Mouse (Mus musculus) G1E (cell line): ENCODE data around the gene Rbm48.

Experiments
- CTCF ChIP-seq: IDR thresholded peaks from 2 replicates; pipeline ENCODE4 v1.5.1; 2012; ENCODE audit warnings: low read depth, low read length, inconsistent platforms, mixed read lengths
- GATA1 ChIP-seq: IDR thresholded peaks from 2 replicates; pipeline ENCODE4 v1.6.1; 2012; ENCODE audit warnings: borderline replicate concordance, low read length, inconsistent platforms, mixed read lengths
- GATA2 ChIP-seq: IDR thresholded peaks from 2 replicates; pipeline ENCODE4 v1.6.1; 2012; ENCODE audit warnings: low read depth, low read length, inconsistent platforms, borderline replicate concordance
- POLR2AphosphoS5 ChIP-seq: IDR thresholded peaks from 2 replicates; pipeline ENCODE4 v1.6.1; 2012; ENCODE audit warnings: low read depth, low read length, inconsistent platforms; ENCODE audit not compliant: insufficient replicate concordance
- TAL1 ChIP-seq: conservative IDR thresholded peaks from 2 replicates; pipeline ENCODE4 v1.6.1; 2012; ENCODE audit warnings: low read depth, low read length, inconsistent platforms, mixed read lengths

GRCm38 (mm10) chr5:3633951-3634350 lies 37.6 kb upstream of the Rbm48 start:
- peak; percentile 46; the same call in 1 of the 2 replicates for TF ChIP-seq CTCF
- no peak for TF ChIP-seq POLR2AphosphoS5
- TF ChIP-seq GATA1: no peak
- no peak for TF ChIP-seq TAL1
- no peak for TF ChIP-seq GATA2
